Mouse (Mus musculus) liver, postnatal 0 days (tissue): ENCODE measurements around the gene Jph2. TPM values are rescaled to one million over a fixed set of nuclear protein-coding genes. Genes with fewer than 3 reads are reported as not detected.
A peak's percentile ranks its signal among the peaks of the same experiment; 100 is the strongest.
"Not testable (repeated sequence)": the region's sequence is repeated elsewhere in the genome, so short reads cannot be mapped to it uniquely, and the experiment has no call there.

ENCODE experiments used
- ATAC-seq: fragments of 200-750 bp; cut with Nextera tagmentation; 2 replicates; pipeline ENCODE4 v1.8.0; 2017; ENCODE audit warnings: mild to moderate bottlenecking, moderate library complexity
- DNase-seq: peaks from one replicate; pipeline ENCODE4 v3.0.0-alpha.2; 2016
- H3K27ac ChIP-seq: fragments of 300-500 bp; sonication (generic); 2 replicates; pipeline ENCODE4 v1.5.1; 2014; ENCODE audit warnings: antibody characterized with exemption, moderate library complexity, mild to moderate bottlenecking, low read depth
- H3K27me3 ChIP-seq: fragments of 300-500 bp; sonication (generic); 2 replicates; pipeline ENCODE4 v1.6.1; 2014; ENCODE audit warnings: low read length, control low read depth, mixed read lengths; ENCODE audit not compliant: insufficient read depth
- H3K36me3 ChIP-seq: fragments of 300-500 bp; sonication (generic); replicated peaks from 2 replicates; pipeline ENCODE4 v1.6.1; 2014; ENCODE audit warnings: mild to moderate bottlenecking, control low read depth, low read length, moderate library complexity, mixed read lengths; ENCODE audit not compliant: insufficient read depth
- H3K4me1 ChIP-seq: fragments of 300-500 bp; sonication (generic); 2 replicates; pipeline ENCODE4 v1.6.1; 2014; ENCODE audit warnings: antibody characterized with exemption, mild to moderate bottlenecking, control low read depth; ENCODE audit not compliant: insufficient read depth
- H3K4me2 ChIP-seq: fragments of 300-500 bp; sonication (generic); 2 replicates; pipeline ENCODE4 v1.6.1; 2014; ENCODE audit warnings: low read depth, mild to moderate bottlenecking, low read length, moderate library complexity, mixed read lengths
- H3K4me3 ChIP-seq: fragments of 300-500 bp; sonication (generic); 2 replicates; pipeline ENCODE4 v1.5.1; 2014; ENCODE audit warnings: low read depth, low read length
- H3K9ac ChIP-seq: fragments of 300-500 bp; sonication (generic); replicated peaks from 2 replicates; pipeline ENCODE4 v1.6.1; 2014; ENCODE audit warnings: mild to moderate bottlenecking, moderate library complexity
- H3K9me3 ChIP-seq: fragments of 300-500 bp; sonication (generic); 2 replicates; pipeline ENCODE4 v1.6.1; 2016; ENCODE audit warnings: mild to moderate bottlenecking, control low read depth, low read length, mixed read lengths
- CTCF ChIP-seq: sonication (generic); IDR thresholded peaks from 2 replicates; pipeline ENCODE4 v1.5.1; 2016; ENCODE audit warnings: antibody characterized with exemption, low read depth
- EP300 ChIP-seq: IDR thresholded peaks from 2 replicates; pipeline ENCODE4 v1.6.1; 2016; ENCODE audit warnings: antibody characterized with exemption, low read depth, mild to moderate bottlenecking
- WGBS: fragments of 180-500 bp; shearing (Covaris S2); extraction: QIAGEN DNeasy Blood & Tissue Kit; methylation state at CpG from one replicate; pipeline ENCODE4 v1.1.7; 2014; ENCODE audit not compliant: insufficient replicate concordance; 5-methylcytosine and 5-hydroxymethylcytosine counted together
- polyA plus RNA-seq: library from polyadenylated mRNA; unstranded; fragments of >200 nt; fragmentation: Nextera tagmentation; extraction: Ambion mirVana; gene quantifications from 2 replicates; pipeline ENCODE4 v1.2.1, GENCODE M21; 2015

The Jph2 gene
- polyA plus RNA-seq, 1 experiment from 2014 or later = 0.11 TPM

- Histone ChIP-seq H3K27ac (peak overlapping the region; percentile 45; the same call in 1 of the 2 replicates), H3K27me3 (no peaks in the 10 kb centered on the region), H3K4me1 (peaks cover 20% of the 10 kb centered on the region), H3K9me3 (no peaks in the 10 kb centered on the region), H3K9ac (no peak overlapping the region), H3K4me2 (no peak overlapping the region), H3K4me3 (no peak overlapping the region), H3K36me3 (peaks cover 55% of the 10 kb centered on the region)
- TF ChIP-seq EP300 = no peak
- no peak for TF ChIP-seq CTCF
- ATAC-seq = no peak
- WGBS = 92% methylated on average over 9 of the region's 9 CpGs
- no peak for DNase-seq
Observed at GRCm38 (mm10) chr2:163412846-163413590, 15.2 kb upstream of the Jph2 start.

DNA sequence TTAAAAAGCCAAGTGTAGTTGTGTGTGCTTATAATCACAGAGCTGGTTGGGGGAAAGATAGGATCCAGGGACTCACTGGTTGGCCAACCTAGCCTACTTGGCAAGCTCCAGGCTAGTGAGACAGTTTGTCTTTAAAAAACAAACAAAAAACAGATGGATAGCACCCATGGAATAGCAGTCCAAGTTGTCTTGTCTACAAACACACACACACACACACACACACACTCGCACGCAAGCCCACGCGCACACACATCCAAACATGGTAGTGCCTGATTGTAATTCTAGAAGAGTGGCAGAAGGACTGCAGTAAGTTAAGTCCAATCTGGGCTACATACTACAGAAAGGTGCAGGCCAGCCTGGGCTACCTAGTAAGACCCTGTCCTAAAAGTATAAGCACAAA, 14.6 kb upstream of the Jph2 start:
- DNase-seq (no peak), ATAC-seq (peak; percentile 58)
- Histone ChIP-seq H3K4me3 (no peak overlapping the region), H3K27me3 (no peaks in the 10 kb centered on the region), H3K27ac (peak overlapping the region; percentile 66; the same call in 1 of the 2 replicates), H3K9ac (no peak overlapping the region), H3K36me3 (peaks cover 58% of the 10 kb centered on the region), H3K4me1 (peaks cover 14% of the 10 kb centered on the region), H3K4me2 (no peak overlapping the region), H3K9me3 (no peaks in the 10 kb centered on the region)
- no peak for TF ChIP-seq EP300
- TF ChIP-seq CTCF = no peak
- WGBS = 87% methylated on average over 4 of the region's 4 CpGs

GRCm38 (mm10) chr2:163411840-163412239, 14.0 kb upstream of the Jph2 start:
- no peak for TF ChIP-seq EP300
- TF ChIP-seq CTCF = no peak
- no peak overlapping the region for H3K4me2 ChIP-seq
- H3K9me3 ChIP-seq = no peaks in the 10 kb centered on the region
- no peak overlapping the region for H3K9ac ChIP-seq
- no peaks in the 10 kb centered on the region for H3K27me3 ChIP-seq
- H3K4me1 ChIP-seq = peaks cover 12% of the 10 kb centered on the region; the same call in 1 of the 2 replicates
- WGBS = 53% methylated on average over 4 of the region's 4 CpGs
- peaks cover 63% of the 10 kb centered on the region for H3K36me3 ChIP-seq
- H3K27ac ChIP-seq = peak overlapping the region; percentile 66
- DNase-seq (no peak), ATAC-seq (peak; percentile 46; the same call in 1 of the 2 replicates)
- no peak overlapping the region for H3K4me3 ChIP-seq

DNA sequence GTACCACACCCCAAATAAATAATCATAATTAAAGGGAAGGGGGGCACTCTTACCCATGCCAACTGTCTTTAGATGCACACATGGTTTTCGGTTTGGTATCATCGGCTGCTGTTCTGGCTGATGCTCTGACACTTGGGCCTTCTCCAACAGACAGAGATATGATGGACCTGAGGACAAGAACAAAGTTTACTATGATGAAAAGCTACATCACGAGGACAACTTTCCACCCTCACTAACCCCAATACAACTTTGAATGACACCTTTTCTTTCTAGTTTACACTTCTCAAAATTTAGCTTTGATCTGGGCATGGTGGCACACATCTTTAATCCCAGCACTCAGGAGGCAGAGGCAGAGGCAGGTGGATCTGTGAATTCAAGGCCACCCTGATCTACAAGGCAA, 13.6 kb upstream of the Jph2 start:
- not testable (repeated sequence) for H3K9me3 ChIP-seq, DNase-seq, H3K27me3 ChIP-seq, H3K4me3 ChIP-seq, H3K4me2 ChIP-seq, H3K9ac ChIP-seq
- 68% methylated on average over 3 of the region's 3 CpGs for WGBS
- peak; percentile 56 for ATAC-seq
- Histone ChIP-seq H3K4me1 (peaks cover 12% of the 10 kb centered on the region; the same call in 1 of the 2 replicates), H3K36me3 (peaks cover 64% of the 10 kb centered on the region), H3K27ac (peak overlapping the region; percentile 66)

- ATAC-seq (no peak), DNase-seq (no peak)
- Histone ChIP-seq H3K9me3 (no peaks in the 10 kb centered on the region), H3K4me1 (0 out of 2 replicates have a peak, but pooled peaks cover 6% of the 10 kb centered on the region), H3K4me3 (no peak overlapping the region), H3K4me2 (no peak overlapping the region), H3K9ac (no peak overlapping the region), H3K27ac (no peak overlapping the region), H3K36me3 (peaks cover 68% of the 10 kb centered on the region), H3K27me3 (no peaks in the 10 kb centered on the region)
- TF ChIP-seq EP300 (no peak), CTCF (no peak)
- 90% methylated on average over 3 of the region's 3 CpGs for WGBS
Observed at GRCm38 (mm10) chr2:163410211-163410610, 12.4 kb upstream of the Jph2 start.

DNA sequence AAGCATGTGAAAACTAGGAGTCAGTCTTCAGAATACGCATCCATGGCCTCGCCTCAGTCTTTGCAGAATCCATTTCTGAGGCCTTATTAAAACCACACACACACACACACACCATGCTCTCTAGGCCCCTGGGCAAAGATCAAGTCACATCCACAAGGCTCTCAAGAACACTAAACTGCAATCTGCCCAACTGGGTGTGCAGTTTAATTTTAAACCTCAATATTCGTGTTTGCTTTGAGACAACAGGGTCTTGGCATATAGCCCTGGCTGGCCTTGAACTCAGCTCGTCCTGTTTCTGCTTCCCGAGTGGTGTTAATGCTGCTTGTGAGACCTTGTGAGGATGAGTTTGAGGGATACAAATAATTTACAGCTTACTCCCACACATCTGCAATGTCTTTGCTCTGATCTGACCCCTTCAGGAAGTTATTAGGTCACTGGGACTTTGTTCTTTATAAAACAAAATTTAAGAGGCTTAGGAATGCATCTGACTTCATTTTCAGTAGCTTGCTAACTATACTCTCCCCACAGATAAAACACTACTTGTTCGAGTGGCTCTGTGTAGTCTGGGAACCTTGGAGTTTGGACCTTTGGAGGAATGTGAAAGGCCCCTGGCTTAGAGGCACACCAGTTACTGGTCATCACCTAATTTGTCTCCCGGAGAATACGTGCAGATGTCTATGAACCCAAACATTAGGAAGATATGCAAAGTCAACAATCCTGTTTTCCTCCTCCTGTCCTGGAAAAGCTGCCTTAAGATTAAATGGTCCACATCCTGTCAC, 6.4 kb upstream of the Jph2 start:
- Histone ChIP-seq H3K9ac (no peak overlapping the region; the same call in 1 of the 2 replicates), H3K4me2 (no peak overlapping the region; the same call in 1 of the 2 replicates), H3K9me3 (no peaks in the 10 kb centered on the region), H3K4me3 (no peak overlapping the region), H3K36me3 (peaks cover 31% of the 10 kb centered on the region), H3K27ac (peak overlapping the region; percentile 35), H3K27me3 (no peaks in the 10 kb centered on the region), H3K4me1 (peaks cover 14% of the 10 kb centered on the region; the same call in 1 of the 2 replicates)
- 60% methylated on average over 8 of the region's 8 CpGs for WGBS
- ATAC-seq (peak; percentile 67), DNase-seq (peak; percentile 50)
- TF ChIP-seq CTCF = no peak
- TF ChIP-seq EP300 = no peak
